Mouse (Mus musculus) olfactory bulb, adult 2 months (tissue): ENCODE data around the gene Ssh1. TPM values are rescaled to one million over a fixed set of nuclear protein-coding genes. Genes with fewer than 3 reads are reported as not detected.
A peak's percentile ranks its signal among the peaks of the same experiment; 100 is the strongest.

Source experiments
- H3K27ac ChIP-seq: fragments of 200-500 bp; 2 replicates; pipeline ENCODE4 v1.5.1; 2012; ENCODE audit warnings: low read depth, low read length; ENCODE audit not compliant: insufficient read depth
- H3K4me1 ChIP-seq: fragments of 200-500 bp; 2 replicates; pipeline ENCODE4 v1.6.1; 2012; ENCODE audit warnings: low read length; ENCODE audit not compliant: control insufficient read depth, insufficient read depth
- H3K4me3 ChIP-seq: fragments of 200-500 bp; 2 replicates; pipeline ENCODE4 v1.5.1; 2012; ENCODE audit warnings: mild to moderate bottlenecking, low read depth, low read length, moderate library complexity; ENCODE audit not compliant: insufficient read depth
- CTCF ChIP-seq: fragments of 200-500 bp; IDR thresholded peaks from 2 replicates; pipeline ENCODE4 v1.5.1; 2012; ENCODE audit warnings: low read depth, mild to moderate bottlenecking, low read length, moderate library complexity; ENCODE audit not compliant: insufficient read depth
- POLR2A ChIP-seq: fragments of 200-500 bp; IDR thresholded peaks from 2 replicates; pipeline ENCODE4 v1.6.1; 2012; ENCODE audit warnings: mild to moderate bottlenecking, low read depth, low read length, moderate library complexity; ENCODE audit not compliant: insufficient read depth
- WGBS: fragments of 180-500 bp; shearing (Covaris S2); methylation state at CpG from one replicate; pipeline ENCODE4 v1.1.7; 2018; 5-methylcytosine and 5-hydroxymethylcytosine counted together
- polyA plus RNA-seq: library from polyadenylated mRNA; stranded (reverse); fragments of >200 nt; gene quantifications from 2 replicates; pipeline ENCODE4 v1.2.4, GENCODE M21; 2012; ENCODE audit warnings: low replicate concordance; ENCODE audit not compliant: missing spikeins, insufficient read depth, insufficient read length

Gene Ssh1
- polyA plus RNA-seq, 1 experiment: not detected

DNA sequence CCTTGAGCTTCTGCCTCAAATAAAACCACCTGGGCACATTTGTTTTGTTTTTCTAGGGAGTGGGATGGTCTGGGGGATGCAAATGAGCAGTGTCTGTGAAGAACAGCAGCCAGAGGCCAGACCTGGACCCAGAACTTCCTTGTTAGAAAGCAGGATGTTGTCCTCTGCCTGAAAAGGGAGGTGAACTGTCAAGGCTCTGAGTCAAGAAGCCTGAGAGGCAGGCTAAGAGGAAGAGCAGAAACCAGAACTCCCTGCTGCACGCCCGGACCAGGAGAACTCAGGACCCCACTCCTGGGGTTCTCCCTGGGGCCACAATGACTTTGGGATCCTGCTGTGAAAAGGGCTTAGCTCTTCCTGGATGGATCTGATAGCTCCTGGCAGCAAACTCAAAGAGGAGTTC is 8.0 kb downstream of the Ssh1 start:
- TF ChIP-seq POLR2A: no peak
- no peak for TF ChIP-seq CTCF
- Histone ChIP-seq H3K27ac (0 out of 2 replicates have a peak overlapping the region, but pooled peaks have one; percentile 2), H3K4me1 (peaks cover 37% of the 10 kb centered on the region), H3K4me3 (no peak overlapping the region)
- 89% methylated on average over 2 of the region's 2 CpGs for WGBS

DNA sequence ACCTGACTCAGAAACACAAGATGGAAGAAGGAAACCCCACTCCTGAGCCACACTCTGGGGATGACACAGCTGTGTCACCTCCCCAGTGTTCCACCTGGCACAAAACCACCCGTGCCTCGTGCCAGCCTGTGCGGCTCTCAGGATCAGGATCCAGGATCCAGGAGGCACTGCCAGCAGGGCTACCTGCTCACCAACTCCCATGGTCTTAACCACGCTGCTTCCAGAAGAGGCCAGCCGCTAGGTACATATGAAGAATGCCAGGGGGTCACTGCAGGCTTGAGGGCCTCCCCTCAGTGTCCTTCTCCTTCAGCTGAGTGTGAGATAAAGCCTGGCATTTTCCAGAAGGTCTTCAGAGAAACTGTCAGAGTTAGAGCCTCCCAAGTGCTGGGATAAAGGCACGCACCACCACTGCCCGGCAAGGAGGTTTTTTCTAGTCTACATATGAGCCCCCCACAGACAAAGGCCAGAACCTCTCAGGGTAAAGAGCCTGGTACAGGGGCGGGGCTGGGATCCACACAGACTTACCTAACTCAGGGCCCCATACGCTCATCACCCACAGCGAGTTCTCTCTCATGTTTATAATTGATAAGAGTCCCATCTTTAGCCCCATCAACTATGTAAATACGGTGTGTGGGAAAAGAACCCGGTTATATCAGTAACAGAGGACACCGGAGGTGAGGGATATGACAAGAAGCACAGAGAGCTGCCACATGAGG is 9.5 kb downstream of the Ssh1 start:
- H3K4me1 ChIP-seq: peaks cover 24% of the 10 kb centered on the region
- no peak for TF ChIP-seq POLR2A
- no peak for TF ChIP-seq CTCF
- no peak overlapping the region for H3K4me3 ChIP-seq
- WGBS: 88% methylated on average over 13 of the region's 13 CpGs
- no peak overlapping the region for H3K27ac ChIP-seq

DNA sequence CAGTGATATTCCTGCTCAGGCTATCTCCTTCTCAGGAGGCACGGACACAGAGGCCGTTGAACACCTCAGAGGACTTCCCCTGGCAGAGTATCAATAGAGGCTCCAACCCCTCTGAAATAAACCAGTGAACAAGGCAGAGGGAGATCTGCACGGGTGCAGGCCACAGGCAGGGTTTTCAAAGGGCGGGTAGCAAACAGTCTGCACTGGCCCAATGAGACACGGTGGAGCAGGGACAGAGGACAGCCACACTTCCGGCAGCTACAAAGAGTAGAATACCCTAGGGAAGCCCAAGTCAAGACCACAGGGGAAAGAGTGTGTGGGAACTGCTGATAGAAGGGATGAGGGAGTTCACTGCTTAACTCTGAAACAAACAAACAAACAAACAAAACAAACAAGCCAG is 10.2 kb downstream of the Ssh1 start:
- 62% methylated on average over 6 of the region's 6 CpGs for WGBS
- H3K4me3 ChIP-seq: no peak overlapping the region
- TF ChIP-seq CTCF: no peak
- TF ChIP-seq POLR2A: no peak
- H3K4me1 ChIP-seq: peaks cover 24% of the 10 kb centered on the region
- H3K27ac ChIP-seq: no peak overlapping the region

DNA sequence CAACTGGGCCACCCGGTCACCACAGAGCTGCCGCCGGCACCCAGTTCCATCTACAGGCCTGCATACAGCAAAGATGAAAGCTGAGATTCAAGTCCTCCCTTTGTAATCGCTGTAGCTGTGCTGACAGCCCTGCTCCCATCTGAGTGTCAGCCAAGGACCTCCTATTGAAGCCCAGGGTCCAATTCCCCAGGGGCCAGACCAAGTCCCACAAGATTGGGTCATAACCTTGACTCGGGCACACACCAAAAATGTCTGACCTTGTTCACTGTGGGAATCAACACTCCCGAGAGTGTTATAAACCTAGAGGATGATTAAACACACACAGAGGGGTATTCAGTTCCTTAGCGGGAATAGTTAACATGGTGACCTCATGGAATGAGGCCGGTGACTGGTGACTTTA is 11.9 kb downstream of the Ssh1 start:
- Histone ChIP-seq H3K4me1 (peaks cover 34% of the 10 kb centered on the region), H3K27ac (no peak overlapping the region), H3K4me3 (no peak overlapping the region)
- WGBS: 71% methylated on average over 8 of the region's 8 CpGs
- no peak for TF ChIP-seq CTCF
- no peak for TF ChIP-seq POLR2A

DNA sequence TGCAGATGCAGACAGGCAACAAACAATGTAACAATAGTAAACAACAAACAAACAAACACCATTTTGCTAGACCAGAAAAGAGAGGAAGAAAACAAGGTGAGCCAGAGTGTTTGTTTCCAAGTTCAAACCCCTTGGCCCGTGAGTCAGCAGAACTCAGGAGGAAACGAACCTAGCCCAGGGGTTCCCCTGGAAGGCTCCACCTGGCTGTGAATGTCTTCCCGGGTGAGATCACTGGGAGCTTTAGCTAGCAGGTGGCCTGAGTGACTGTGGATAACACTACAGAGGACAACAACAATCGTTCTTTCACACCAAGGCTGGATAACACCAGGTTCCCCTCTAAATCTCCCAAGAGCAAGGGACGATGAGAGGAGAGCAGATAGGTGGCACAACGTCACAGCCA is 12.5 kb downstream of the Ssh1 start:
- Histone ChIP-seq H3K27ac (no peak overlapping the region), H3K4me3 (no peak overlapping the region), H3K4me1 (peaks cover 34% of the 10 kb centered on the region)
- TF ChIP-seq CTCF (no peak), POLR2A (no peak)
- WGBS: 83% methylated on average over 6 of the region's 6 CpGs

DNA sequence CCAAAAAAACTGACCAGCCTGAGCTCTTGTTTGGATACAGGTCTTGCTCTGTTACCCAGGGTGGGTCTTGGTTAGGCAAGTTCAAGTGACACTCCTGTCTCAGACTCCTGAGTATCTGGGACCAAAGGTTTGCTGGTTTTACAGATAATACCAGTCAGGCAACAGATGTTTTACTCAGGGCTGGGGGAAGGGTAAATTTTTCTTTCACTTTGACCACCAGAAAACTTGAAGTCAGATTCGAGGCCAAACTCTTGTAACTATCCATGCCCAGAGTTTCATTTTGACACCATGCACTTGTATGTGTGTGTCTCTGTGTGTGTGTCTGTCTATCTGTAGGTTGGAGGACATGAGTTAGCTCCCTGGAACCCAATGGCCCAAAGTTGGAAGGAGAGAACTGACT is 13.2 kb downstream of the Ssh1 start:
- no peak for TF ChIP-seq CTCF
- TF ChIP-seq POLR2A: no peak
- 81% methylated on average over 1 of the region's 1 CpGs for WGBS
- Histone ChIP-seq H3K4me3 (no peak overlapping the region), H3K27ac (no peak overlapping the region), H3K4me1 (peaks cover 34% of the 10 kb centered on the region)

DNA sequence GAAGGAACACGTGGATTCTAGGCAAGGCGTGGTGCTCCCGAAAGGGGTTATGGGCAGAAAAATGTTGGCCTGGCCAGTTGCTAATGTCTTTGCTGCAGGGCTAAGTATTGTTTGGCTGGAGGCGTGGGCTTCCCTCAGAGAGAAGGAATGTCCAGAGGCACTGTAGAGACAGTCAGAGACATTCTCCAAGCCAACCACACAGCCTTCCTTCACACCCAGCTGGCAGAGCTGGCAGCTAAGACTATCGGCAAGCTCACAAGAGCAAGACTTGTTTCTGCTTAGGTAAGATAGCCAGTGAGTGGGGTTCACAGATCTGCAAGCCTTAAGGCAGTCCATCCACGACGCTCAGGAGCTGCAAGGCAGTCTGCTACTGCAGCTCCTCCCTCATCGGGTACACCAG is 16.4 kb downstream of the Ssh1 start:
- no peak for TF ChIP-seq POLR2A
- no peak for TF ChIP-seq CTCF
- Histone ChIP-seq H3K4me1 (peaks cover 52% of the 10 kb centered on the region), H3K4me3 (no peak overlapping the region), H3K27ac (no peak overlapping the region)
- 61% methylated on average over 8 of the region's 8 CpGs for WGBS

DNA sequence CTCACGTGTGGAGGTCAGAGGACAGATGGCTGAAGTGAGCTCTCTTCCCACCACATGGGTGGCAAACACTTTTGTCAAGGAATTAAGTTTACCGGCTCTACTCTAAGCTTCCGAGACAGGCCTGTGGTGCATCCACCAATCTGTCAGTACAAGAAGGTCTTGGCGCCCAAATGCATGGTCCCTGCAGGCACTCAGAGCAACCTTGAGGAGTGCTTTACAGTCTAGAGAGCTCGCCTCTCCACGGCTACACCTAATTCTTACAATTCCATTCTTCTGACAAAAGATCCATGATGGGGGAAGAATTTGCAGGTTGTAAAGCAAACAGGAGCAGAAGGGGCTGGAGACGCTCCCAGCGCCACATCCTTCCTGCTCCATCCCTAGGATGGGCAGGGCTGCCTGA is 17.1 kb downstream of the Ssh1 start:
- H3K27ac ChIP-seq: no peak overlapping the region
- no peak for TF ChIP-seq POLR2A
- TF ChIP-seq CTCF: no peak
- WGBS: 88% methylated on average over 8 of the region's 8 CpGs
- peaks cover 54% of the 10 kb centered on the region for H3K4me1 ChIP-seq
- no peak overlapping the region for H3K4me3 ChIP-seq

DNA sequence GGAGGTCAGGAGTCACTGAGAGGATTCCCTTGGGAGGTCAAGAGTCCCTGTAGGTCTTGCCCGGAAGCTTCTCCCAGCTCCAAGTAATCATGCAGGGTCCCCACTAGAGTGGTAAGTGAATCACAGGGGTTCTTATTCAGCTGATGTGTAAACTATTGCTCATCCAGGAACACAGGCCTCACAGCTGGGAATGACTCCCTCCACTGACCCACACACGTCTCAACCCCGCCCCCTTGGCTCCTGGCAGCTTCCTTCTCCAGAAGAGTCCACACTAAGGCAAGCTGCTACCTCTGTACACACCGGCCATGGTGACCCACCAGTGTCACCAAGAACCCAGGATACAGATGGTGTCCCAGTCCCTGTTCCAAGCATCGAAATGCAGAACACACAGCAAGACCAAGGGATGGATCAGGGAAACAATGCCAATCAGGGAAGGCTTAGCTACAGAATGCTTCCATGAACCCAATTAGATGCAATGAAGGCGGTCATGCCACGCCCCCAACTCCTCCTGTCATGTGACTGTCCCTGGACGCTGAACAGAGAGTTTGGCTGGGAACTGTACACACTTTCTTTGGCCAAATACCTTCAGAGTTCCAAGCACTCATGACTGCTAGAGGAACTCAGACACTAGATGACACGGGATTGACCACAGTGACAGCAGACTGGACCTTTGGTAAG is 18.0 kb downstream of the Ssh1 start:
- Histone ChIP-seq H3K4me3 (no peak overlapping the region), H3K27ac (0 out of 2 replicates have a peak overlapping the region, but pooled peaks have one; percentile 27), H3K4me1 (peaks cover 54% of the 10 kb centered on the region)
- TF ChIP-seq CTCF (no peak), POLR2A (no peak)
- 46% methylated on average over 9 of the region's 9 CpGs for WGBS
